Mouse (Mus musculus): ENCODE measurements at regions not wholly inside any gene's neighbourhood (a gene's known extent, or its start where the extent isn't known, plus 50 kb on each side); places are given as distances from the start of the nearest gene placed in this dataset.
A peak's percentile ranks its signal among the peaks of the same experiment; 100 is the strongest.

GRCm38 (mm10) chr5:64535546-64535945 is 267.6 kb upstream of the Klf3 start:
- no peak for DNase-seq (ENCODE audit: low spot score in 2 of 2)

GRCm38 (mm10) chr5:64536393-64537112 is 266.6 kb upstream of the Klf3 start:
- DNase-seq (ENCODE audit: low spot score in 2 of 2): peak in 1 of 2 experiments; percentile 31

GRCm38 (mm10) chr5:64537113-64537780 is 265.9 kb upstream of the Klf3 start:
- no peak for DNase-seq (ENCODE audit: low spot score in 2 of 2)

GRCm38 (mm10) chr5:64541765-64542164 is 261.4 kb upstream of the Klf3 start:
- DNase-seq (ENCODE audit: low spot score in 2 of 2): no peak

GRCm38 (mm10) chr5:64555931-64556330 is 247.3 kb upstream of the Klf3 start:
- DNase-seq (ENCODE audit: low spot score in 2 of 2): no peak

GRCm38 (mm10) chr5:64566451-64567390 is 236.5 kb upstream of the Klf3 start:
- no peak for DNase-seq (ENCODE audit: low spot score in 2 of 2)

GRCm38 (mm10) chr5:64567813-64568212 is 235.4 kb upstream of the Klf3 start:
- peak in 1 of 2 experiments; percentile 20 for DNase-seq (ENCODE audit: low spot score in 2 of 2)

GRCm38 (mm10) chr5:64568294-64568693 is 234.9 kb upstream of the Klf3 start:
- no peak for DNase-seq (ENCODE audit: low spot score in 2 of 2)

- no peak for DNase-seq (ENCODE audit: low spot score in 2 of 2)
Measured at GRCm38 (mm10) chr5:64574386-64574785, 228.8 kb upstream of the Klf3 start.

GRCm38 (mm10) chr5:64575896-64576295 is 227.3 kb upstream of the Klf3 start:
- no peak for DNase-seq (ENCODE audit: low spot score in 2 of 2)

GRCm38 (mm10) chr5:64576426-64577262 is 226.5 kb upstream of the Klf3 start:
- DNase-seq (ENCODE audit: low spot score in 2 of 2): no peak

GRCm38 (mm10) chr5:64577424-64577823 is 225.8 kb upstream of the Klf3 start:
- no peak for DNase-seq (ENCODE audit: low spot score in 2 of 2)

GRCm38 (mm10) chr5:64578536-64578935 is 224.7 kb upstream of the Klf3 start:
- no peak for DNase-seq (ENCODE audit: low spot score in 2 of 2)

- no peak for DNase-seq (ENCODE audit: low spot score in 2 of 2)
Measured at GRCm38 (mm10) chr5:64579086-64579485, 224.1 kb upstream of the Klf3 start.

- DNase-seq (ENCODE audit: low spot score in 2 of 2): no peak
Measured at GRCm38 (mm10) chr5:64579494-64580339, 223.5 kb upstream of the Klf3 start.

GRCm38 (mm10) chr5:64580340-64580723 is 222.9 kb upstream of the Klf3 start:
- DNase-seq (ENCODE audit: low spot score in 2 of 2): no peak

- DNase-seq (ENCODE audit: low spot score in 2 of 2): no peak
Measured at GRCm38 (mm10) chr5:64580786-64581445, 222.3 kb upstream of the Klf3 start.

GRCm38 (mm10) chr5:64581461-64581860 is 221.7 kb upstream of the Klf3 start:
- DNase-seq (ENCODE audit: low spot score in 2 of 2): no peak

GRCm38 (mm10) chr5:64582031-64582430 is 221.2 kb upstream of the Klf3 start:
- DNase-seq (ENCODE audit: low spot score in 2 of 2): no peak

- DNase-seq (ENCODE audit: low spot score in 2 of 2): no peak
Measured at GRCm38 (mm10) chr5:64584308-64584707, 218.9 kb upstream of the Klf3 start.
